In genomic region chr19:3653508-3653907, GRCm38 (mm10) we compare ENCODE assay signal across 13 mouse cellular contexts. TPM values are rescaled to one million over a fixed set of nuclear protein-coding genes. Genes with fewer than 3 reads are reported as not detected.
DNase-seq lines count a peak whose midpoint lies in the region; ATAC-seq and TF ChIP-seq lines count a peak whose summit lies in the region.
"Had no signal": no experiment of that assay in that cellular context is flagged by ENCODE, and none has a peak within 500 bp of the region (broad histone marks: within the 10 kb centered on the region; RNA-seq: fewer than 3 reads in every experiment).

No protein-coding gene starts in this region.

- no peaks in the 10 kb centered on the region for H3K27me3 ChIP-seq in kidney, adult 2 months (replicated peaks; ENCODE audit: control insufficient read depth, insufficient read depth, low read length)
- H3K27me3 ChIP-seq in lung, embryonic 15.5 days, result no peaks in the 10 kb centered on the region

- no peak overlapping the region for H3K9ac ChIP-seq in lung, embryonic 15.5 days
- H3K9ac ChIP-seq: hindbrain, embryonic 14.5 days had no signal

- DNase-seq in heart, adult 11 months, result peak; percentile 92
- DNase-seq in heart, adult 8-10 months (ENCODE audit: low spot score), result no peak
- no peak for DNase-seq in kidney, adult 2 months
- DNase-seq in kidney, adult 8-10 months, result no peak
- no peak for DNase-seq in lung, postnatal 10 days
- peak; percentile 21 for DNase-seq in 416B (ENCODE audit: low read depth)
- DNase-seq in embryo, embryonic 11 days, result no peak
- DNase-seq: cerebellum, adult 2 months; gastrocnemius, postnatal 25 days had no signal

- no peaks in the 10 kb centered on the region for H3K9me3 ChIP-seq in lung, embryonic 15.5 days

- H3K4me1 ChIP-seq in kidney, adult 2 months (ENCODE audit: control insufficient read depth, insufficient read depth, low read length), result peaks cover 12% of the 10 kb centered on the region
- H3K4me1 ChIP-seq in lung, embryonic 15.5 days, result 0 out of 2 replicates have a peak, but pooled peaks cover 7% of the 10 kb centered on the region

- no peak for TF ChIP-seq POLR2A in kidney, adult 2 months (IDR thresholded peaks at IDR 0.05; ENCODE audit: low read depth, low read length)

- no peaks in the 10 kb centered on the region for H3K36me3 ChIP-seq in kidney, adult 2 months (ENCODE audit: control insufficient read depth, insufficient read depth, low read length)
- peaks cover 44% of the 10 kb centered on the region for H3K36me3 ChIP-seq in lung, embryonic 15.5 days

- WGBS in kidney, adult 2 months, result 62% methylated on average over 4 of the region's 4 CpGs
- WGBS in lung, embryonic 15.5 days, result 73% methylated on average over 4 of the region's 4 CpGs

- H3K4me2 ChIP-seq in lung, embryonic 15.5 days, result no peak overlapping the region
- H3K4me2 ChIP-seq: hindbrain, embryonic 14.5 days had no signal

- no peak for TF ChIP-seq CTCF in kidney, adult 2 months (conservative IDR thresholded peaks at IDR 0.05; ENCODE audit: insufficient read depth, insufficient read length, low read depth, low read length)

- no peak overlapping the region for H3K4me3 ChIP-seq in kidney, adult 2 months (ENCODE audit: insufficient read depth, low read depth, low read length)
- H3K4me3 ChIP-seq in lung, embryonic 15.5 days, result no peak overlapping the region
- H3K4me3 ChIP-seq: erythroblast, embryonic 14.5 days had no signal

- no peak for ATAC-seq in lung, embryonic 15.5 days (ENCODE audit: borderline replicate concordance, extremely low read depth, low FRiP score, low TSS enrichment)
- ATAC-seq: forebrain, embryonic 16.5 days had no signal

- H3K27ac ChIP-seq in kidney, adult 2 months (ENCODE audit: insufficient read depth, low read depth, low read length), result peak overlapping the region; percentile 46
- H3K27ac ChIP-seq in lung, embryonic 15.5 days, result peak overlapping the region; percentile 8
- H3K27ac ChIP-seq: hindbrain, embryonic 14.5 days had no signal

RNA-seq across cellular contexts. Expression of gene Lrp5, which starts 32.9 kb away (rescaled TPM):
- 10 to 100 TPM; 48.9 to 52.9 (median 50.7) TPM for total RNA-seq in heart, adult 8-10 months (2022)
- polyA plus RNA-seq in kidney, adult 2 months (2012; rRNA removed), result 33.9 and 34.2 TPM in 2 replicates
- polyA plus RNA-seq in lung, embryonic 15.5 days (2015; fragmentation: Nextera tagmentation; extraction: Ambion mirVana), result 7.7 TPM in 2 replicates

RNA-seq across cellular contexts. Expression of gene 1810055G02Rik, which starts 54.6 kb away (rescaled TPM):
- total RNA-seq in heart, adult 8-10 months (2022), result 1 to 10 TPM; 5.5 to 8.2 (median 6.5) TPM
- 18.8 and 23.3 TPM in 2 replicates for polyA plus RNA-seq in kidney, adult 2 months (2012; rRNA removed)
- 31.9 and 32.2 TPM in 2 replicates for polyA plus RNA-seq in lung, embryonic 15.5 days (2015; fragmentation: Nextera tagmentation; extraction: Ambion mirVana)

Comparison
In these comparisons a context has a peak if more than half of its experiments do, and no peak if none do; other contexts are left out.
1. DNase-seq: peak in heart, adult 11 months (single experiment) and 416B (single experiment); none in heart, adult 8-10 months (single experiment), kidney, adult 2 months (single experiment), kidney, adult 8-10 months (0 of 2), lung, postnatal 10 days (single experiment) and embryo, embryonic 11 days (single experiment).